Mouse (Mus musculus) kidney, adult 9 months (tissue): ENCODE measurements around the gene Copz1.
"Not testable (repeated sequence)": the region's sequence is repeated elsewhere in the genome, so short reads cannot be mapped to it uniquely, and the experiment has no call there.

Experiments
- DNase-seq: peaks from one replicate; pipeline ENCODE4 v3.0.0; 2022

Gene Copz1

GRCm38 (mm10) chr15:103272419-103273279, at the start of gene Copz1:
Gene Copz1, plus strand, starts transcription at chr15:103272714.
- peak; percentile 99 for DNase-seq

- no peak for DNase-seq
Observed at GRCm38 (mm10) chr15:103224161-103224560, 48.4 kb upstream of the Copz1 start.

GRCm38 (mm10) chr15:103227022-103227421, 45.5 kb upstream of the Copz1 start:
- DNase-seq = no peak

- DNase-seq = no peak
Observed at GRCm38 (mm10) chr15:103227572-103227971, 44.9 kb upstream of the Copz1 start.

GRCm38 (mm10) chr15:103228904-103229303, 43.6 kb upstream of the Copz1 start:
- DNase-seq = no peak

- no peak for DNase-seq
Observed at GRCm38 (mm10) chr15:103233119-103233518, 39.4 kb upstream of the Copz1 start.

- DNase-seq = no peak
Observed at GRCm38 (mm10) chr15:103237295-103237694, 35.2 kb upstream of the Copz1 start.

- peak; percentile 95 for DNase-seq
Observed at GRCm38 (mm10) chr15:103239130-103239684, 33.3 kb upstream of the Copz1 start.

- peak; percentile 99 for DNase-seq
Observed at GRCm38 (mm10) chr15:103239685-103240159, 32.8 kb upstream of the Copz1 start, which contains the start of gene Cbx5. Gene Cbx5, minus strand, starts transcription at chr15:103239816.

GRCm38 (mm10) chr15:103240160-103241028, 32.1 kb upstream of the Copz1 start, which contains the start of gene Hnrnpa1:
Gene Hnrnpa1, plus strand, starts transcription at chr15:103240432.
- peak; percentile 99 for DNase-seq

- not testable (repeated sequence) for DNase-seq
Observed at GRCm38 (mm10) chr15:103241071-103242018, 31.2 kb upstream of the Copz1 start.

- no peak for DNase-seq
Observed at GRCm38 (mm10) chr15:103242885-103243284, 29.6 kb upstream of the Copz1 start.

GRCm38 (mm10) chr15:103245616-103246015, 26.9 kb upstream of the Copz1 start:
- no peak for DNase-seq

GRCm38 (mm10) chr15:103247078-103247781, 25.3 kb upstream of the Copz1 start:
- no peak for DNase-seq

- no peak for DNase-seq
Observed at GRCm38 (mm10) chr15:103247782-103248400, 24.6 kb upstream of the Copz1 start.

- no peak for DNase-seq
Observed at GRCm38 (mm10) chr15:103248401-103249313, 23.9 kb upstream of the Copz1 start.

GRCm38 (mm10) chr15:103249511-103249910, 23.0 kb upstream of the Copz1 start:
- not testable (repeated sequence) for DNase-seq

- peak; percentile 84 for DNase-seq
Observed at GRCm38 (mm10) chr15:103250195-103250740, 22.2 kb upstream of the Copz1 start.

- no peak for DNase-seq
Observed at GRCm38 (mm10) chr15:103251595-103251994, 20.9 kb upstream of the Copz1 start.
